Mouse (Mus musculus): Measurements from ENCODE around the gene Maff. TPM values are rescaled to one million over a fixed set of nuclear protein-coding genes. Genes with fewer than 3 reads are reported as not detected.

Maff gene
- 20.4 TPM for polyA plus RNA-seq (2014; fragmentation: Illumina TruSeq; extraction: RNeasy Lipid Tissue Mini Kit (QIAGEN cat#74804); ENCODE audit: insufficient read depth, low read depth, low replicate concordance)

GRCm38 (mm10) chr15:79346051-79346793 is at the start of gene Maff:
Maff (plus strand) TSS chr15:79346621.

GRCm38 (mm10) chr15:79328058-79328938 is 18.1 kb upstream of the Maff start, which contains the start of gene Pla2g6:
Pla2g6 (minus strand) TSS chr15:79328390.

GRCm38 (mm10) chr15:79402836-79403762 is 56.7 kb downstream of the Maff start, which contains the start of gene Tmem184b:
Tmem184b (minus strand) TSS chr15:79403569.

Other genes with a start within 250 kb of the Maff start
- gene Micall1, start 237.7 kb upstream of the Maff start, polyA plus RNA-seq (2014; fragmentation: Illumina TruSeq; extraction: RNeasy Lipid Tissue Mini Kit (QIAGEN cat#74804); ENCODE audit: insufficient read depth, low read depth, low replicate concordance), result 9.4 TPM
- gene Polr2f, start 205.6 kb upstream of the Maff start, polyA plus RNA-seq (2014; fragmentation: Illumina TruSeq; extraction: RNeasy Lipid Tissue Mini Kit (QIAGEN cat#74804); ENCODE audit: insufficient read depth, low read depth, low replicate concordance), result 117 TPM
- gene 1700088E04Rik, start 205.4 kb upstream of the Maff start, polyA plus RNA-seq (2014; fragmentation: Illumina TruSeq; extraction: RNeasy Lipid Tissue Mini Kit (QIAGEN cat#74804); ENCODE audit: insufficient read depth, low read depth, low replicate concordance), result 25.5 TPM
- 0.17 TPM for gene Sox10, start 181.4 kb upstream of the Maff start, polyA plus RNA-seq (2014; fragmentation: Illumina TruSeq; extraction: RNeasy Lipid Tissue Mini Kit (QIAGEN cat#74804); ENCODE audit: insufficient read depth, low read depth, low replicate concordance)
- gene Pick1, start 117.4 kb upstream of the Maff start, polyA plus RNA-seq (2014; fragmentation: Illumina TruSeq; extraction: RNeasy Lipid Tissue Mini Kit (QIAGEN cat#74804); ENCODE audit: insufficient read depth, low read depth, low replicate concordance), result 13.2 TPM
- 0.14 TPM for gene Gm49486, start 117.2 kb upstream of the Maff start, polyA plus RNA-seq (2014; fragmentation: Illumina TruSeq; extraction: RNeasy Lipid Tissue Mini Kit (QIAGEN cat#74804); ENCODE audit: insufficient read depth, low read depth, low replicate concordance)
- gene Slc16a8, start 91.9 kb upstream of the Maff start, polyA plus RNA-seq (2014; fragmentation: Illumina TruSeq; extraction: RNeasy Lipid Tissue Mini Kit (QIAGEN cat#74804); ENCODE audit: insufficient read depth, low read depth, low replicate concordance), result not detected
- 0.62 TPM for gene Baiap2l2, start 61.1 kb upstream of the Maff start, polyA plus RNA-seq (2014; fragmentation: Illumina TruSeq; extraction: RNeasy Lipid Tissue Mini Kit (QIAGEN cat#74804); ENCODE audit: insufficient read depth, low read depth, low replicate concordance)
- gene Pla2g6, start 18.2 kb upstream of the Maff start, polyA plus RNA-seq (2014; fragmentation: Illumina TruSeq; extraction: RNeasy Lipid Tissue Mini Kit (QIAGEN cat#74804); ENCODE audit: insufficient read depth, low read depth, low replicate concordance), result 6.3 TPM
- gene Tmem184b, start 56.9 kb downstream of the Maff start, polyA plus RNA-seq (2014; fragmentation: Illumina TruSeq; extraction: RNeasy Lipid Tissue Mini Kit (QIAGEN cat#74804); ENCODE audit: insufficient read depth, low read depth, low replicate concordance), result 50.1 TPM
- gene Csnk1e, start 108.9 kb downstream of the Maff start, polyA plus RNA-seq (2014; fragmentation: Illumina TruSeq; extraction: RNeasy Lipid Tissue Mini Kit (QIAGEN cat#74804); ENCODE audit: insufficient read depth, low read depth, low replicate concordance), result 43.2 TPM
- not detected for gene Kcnj4, start 158.6 kb downstream of the Maff start, polyA plus RNA-seq (2014; fragmentation: Illumina TruSeq; extraction: RNeasy Lipid Tissue Mini Kit (QIAGEN cat#74804); ENCODE audit: insufficient read depth, low read depth, low replicate concordance)
- gene Kdelr3, start 169.8 kb downstream of the Maff start, polyA plus RNA-seq (2014; fragmentation: Illumina TruSeq; extraction: RNeasy Lipid Tissue Mini Kit (QIAGEN cat#74804); ENCODE audit: insufficient read depth, low read depth, low replicate concordance), result 17.2 TPM
- 82.4 TPM for gene Ddx17, start 200.1 kb downstream of the Maff start, polyA plus RNA-seq (2014; fragmentation: Illumina TruSeq; extraction: RNeasy Lipid Tissue Mini Kit (QIAGEN cat#74804); ENCODE audit: insufficient read depth, low read depth, low replicate concordance)